In genomic region chr11:35888790-35889189, GRCm38 (mm10) we compare ENCODE assay signal across 15 mouse cellular contexts. TPM values are rescaled to one million over a fixed set of nuclear protein-coding genes. Genes with fewer than 3 reads are reported as not detected.
DNase-seq lines count a peak whose midpoint lies in the region; ATAC-seq and TF ChIP-seq lines count a peak whose summit lies in the region.
"Had no signal": no experiment of that assay in that cellular context is flagged by ENCODE, and none has a peak within 500 bp of the region (broad histone marks: within the 10 kb centered on the region; RNA-seq: fewer than 3 reads in every experiment).

No protein-coding gene starts in this region.

- H3K27me3 ChIP-seq in forebrain, embryonic 16.5 days (replicated peaks; ENCODE audit: control insufficient read depth, insufficient read depth, low read length), result no peaks in the 10 kb centered on the region
- no peaks in the 10 kb centered on the region for H3K27me3 ChIP-seq in midbrain, embryonic 10.5 days (ENCODE audit: low read depth, poor library complexity, severe bottlenecking)
- no peaks in the 10 kb centered on the region for H3K27me3 ChIP-seq in neural tube, embryonic 14.5 days (ENCODE audit: control insufficient read depth, insufficient read depth, low read length)
- H3K27me3 ChIP-seq: limb, embryonic 12.5 days had no signal

- DNase-seq in layer of hippocampus, adult 2 months (ENCODE audit: low spot score in 2 of 2), result peak in 1 of 2 experiments; percentile 23
- no peak for DNase-seq in layer of hippocampus, adult 18-20 months (ENCODE audit: low spot score in 2 of 2)
- no peak for DNase-seq in midbrain, embryonic 10.5 days (ENCODE audit: low spot score)
- no peak for DNase-seq in kidney, postnatal 4 days
- no peak for DNase-seq in lung, adult 18-20 months
- DNase-seq in B cell, adult 2 months, result no peak
- DNase-seq: adrenal gland, adult 8-10 months; cerebellum, adult 9-11 months; gastrocnemius, postnatal 36 days; layer of hippocampus, postnatal 36 days; lung, postnatal 4 days had no signal

- H3K9me3 ChIP-seq in forebrain, embryonic 16.5 days (ENCODE audit: control insufficient read depth, low read length), result no peaks in the 10 kb centered on the region
- no peaks in the 10 kb centered on the region for H3K9me3 ChIP-seq in midbrain, embryonic 10.5 days (replicated peaks)
- H3K9me3 ChIP-seq in neural tube, embryonic 14.5 days (ENCODE audit: control insufficient read depth, low read length), result no peaks in the 10 kb centered on the region
- H3K9me3 ChIP-seq: limb, embryonic 12.5 days had no signal

- peaks cover 2% of the 10 kb centered on the region; the same call in 1 of the 2 replicates for H3K36me3 ChIP-seq in forebrain, embryonic 16.5 days (ENCODE audit: control insufficient read depth, insufficient read depth)
- H3K36me3 ChIP-seq in midbrain, embryonic 10.5 days, result peaks cover 63% of the 10 kb centered on the region
- H3K36me3 ChIP-seq in neural tube, embryonic 14.5 days (ENCODE audit: control insufficient read depth, insufficient read depth, low read length), result no peaks in the 10 kb centered on the region
- H3K36me3 ChIP-seq: limb, embryonic 12.5 days had no signal

- ATAC-seq in forebrain, embryonic 16.5 days, result peak; percentile 54
- peak; percentile 71 for ATAC-seq in neural tube, embryonic 14.5 days (ENCODE audit: low read depth)

- no peak overlapping the region for H3K4me3 ChIP-seq in layer of hippocampus, adult 2 months
- H3K4me3 ChIP-seq in forebrain, embryonic 16.5 days (replicated peaks; ENCODE audit: low read length), result no peak overlapping the region
- no peak overlapping the region for H3K4me3 ChIP-seq in midbrain, embryonic 10.5 days
- H3K4me3 ChIP-seq in neural tube, embryonic 14.5 days (ENCODE audit: low read depth, low read length), result no peak overlapping the region
- H3K4me3 ChIP-seq: limb, embryonic 12.5 days had no signal

- H3K4me2 ChIP-seq in forebrain, embryonic 16.5 days (ENCODE audit: low read length), result no peak overlapping the region
- H3K4me2 ChIP-seq in neural tube, embryonic 14.5 days (ENCODE audit: low read depth, low read length), result no peak overlapping the region
- H3K4me2 ChIP-seq: limb, embryonic 12.5 days had no signal

- 36% methylated on average over 8 of the region's 8 CpGs for WGBS in forebrain, embryonic 16.5 days
- 81% methylated on average over 8 of the region's 8 CpGs for WGBS in midbrain, embryonic 10.5 days
- 34% methylated on average over 8 of the region's 8 CpGs for WGBS in neural tube, embryonic 14.5 days

- TF ChIP-seq CTCF in layer of hippocampus, adult 2 months (conservative IDR thresholded peaks at IDR 0.05), result no peak

- peaks cover 17% of the 10 kb centered on the region for H3K4me1 ChIP-seq in forebrain, embryonic 16.5 days (replicated peaks; ENCODE audit: control insufficient read depth, insufficient read depth, low read length)
- H3K4me1 ChIP-seq in midbrain, embryonic 10.5 days, result peaks cover 28% of the 10 kb centered on the region
- H3K4me1 ChIP-seq in neural tube, embryonic 14.5 days (ENCODE audit: control insufficient read depth, insufficient read depth, low read length), result no peaks in the 10 kb centered on the region; the same call in 1 of the 2 replicates

- H3K9ac ChIP-seq in forebrain, embryonic 16.5 days (replicated peaks; ENCODE audit: low read depth, low read length), result no peak overlapping the region
- H3K9ac ChIP-seq in neural tube, embryonic 14.5 days (replicated peaks; ENCODE audit: low read depth, low read length), result no peak overlapping the region
- H3K9ac ChIP-seq: limb, embryonic 12.5 days had no signal

- H3K27ac ChIP-seq in layer of hippocampus, adult 2 months, result peak overlapping the region; percentile 43
- H3K27ac ChIP-seq in forebrain, embryonic 16.5 days (ENCODE audit: low read length), result 0 out of 2 replicates have a peak overlapping the region, but pooled peaks have one; percentile 39
- H3K27ac ChIP-seq in midbrain, embryonic 10.5 days (replicated peaks), result peak overlapping the region; percentile 72
- 0 out of 2 replicates have a peak overlapping the region, but pooled peaks have one; percentile 35 for H3K27ac ChIP-seq in neural tube, embryonic 14.5 days (ENCODE audit: low read depth, low read length)
- H3K27ac ChIP-seq: kidney, postnatal 0 days; limb, embryonic 12.5 days had no signal

RNA-seq across cellular contexts. Expression of gene Rars, which starts 54.5 kb away (rescaled TPM):
- 10 to 100 TPM; 45.6 to 53.6 TPM for total RNA-seq in layer of hippocampus, adult 2 months (2021)
- total RNA-seq in layer of hippocampus, adult 18-20 months (2021), result 10 to 100 TPM; 51.4 to 53.5 TPM
- polyA plus RNA-seq in forebrain, embryonic 16.5 days (2015; fragmentation: Nextera tagmentation; extraction: Ambion mirVana), result 73.1 and 76.2 TPM in 2 replicates
- 105 and 118 TPM in 2 replicates for polyA plus RNA-seq in midbrain, embryonic 10.5 days (2016; fragmentation: Nextera tagmentation; extraction: Ambion mirVana)
- 74.4 and 77.8 TPM in 2 replicates for polyA plus RNA-seq in neural tube, embryonic 14.5 days (2014; fragmentation: Nextera tagmentation; extraction: Ambion mirVana)
